Mouse (Mus musculus) stomach, embryonic 14.5 days (tissue): ENCODE measurements around the gene Taf5l. TPM values are rescaled to one million over a fixed set of nuclear protein-coding genes. Genes with fewer than 3 reads are reported as not detected.

Experiments used
- ATAC-seq: fragments of 200-750 bp; cut with Nextera tagmentation; 2 replicates; pipeline ENCODE4 v1.8.0; 2017; ENCODE audit warnings: low read depth, moderate TSS enrichment; ENCODE audit not compliant: insufficient number of reproducible peaks, insufficient read depth, low FRiP score
- H3K27ac ChIP-seq: fragments of 300-500 bp; sonication (generic); 2 replicates; pipeline ENCODE4 v1.5.1; 2014; ENCODE audit warnings: mild to moderate bottlenecking, low read length, moderate library complexity, mixed read lengths
- H3K27me3 ChIP-seq: fragments of 300-500 bp; sonication (generic); 2 replicates; pipeline ENCODE4 v1.6.1; 2014; ENCODE audit warnings: low read length, control low read depth, mixed read lengths; ENCODE audit not compliant: control insufficient read depth, insufficient read depth
- H3K36me3 ChIP-seq: fragments of 300-500 bp; sonication (generic); 2 replicates; pipeline ENCODE4 v1.6.1; 2014; ENCODE audit warnings: mild to moderate bottlenecking, control low read depth, low read length, moderate library complexity, mixed read lengths; ENCODE audit not compliant: control insufficient read depth, insufficient read depth
- H3K4me1 ChIP-seq: fragments of 300-500 bp; sonication (generic); 2 replicates; pipeline ENCODE4 v1.6.1; 2014; ENCODE audit warnings: low read length, control low read depth, mixed read lengths; ENCODE audit not compliant: control insufficient read depth, insufficient read depth
- H3K4me2 ChIP-seq: fragments of 300-500 bp; sonication (generic); replicated peaks from 2 replicates; pipeline ENCODE4 v1.6.1; 2014; ENCODE audit warnings: low read depth, low read length, control low read depth
- H3K4me3 ChIP-seq: fragments of 300-500 bp; sonication (generic); 2 replicates; pipeline ENCODE4 v1.5.1; 2014; ENCODE audit warnings: low read depth, low read length, control low read depth
- H3K9ac ChIP-seq: fragments of 300-500 bp; sonication (generic); replicated peaks from 2 replicates; pipeline ENCODE4 v1.6.1; 2014; ENCODE audit warnings: low read depth, mild to moderate bottlenecking, control low read depth, low read length, moderate library complexity, mixed read lengths
- H3K9me3 ChIP-seq: fragments of 300-500 bp; sonication (generic); 2 replicates; pipeline ENCODE4 v1.6.1; 2016; ENCODE audit warnings: low read depth, low read length, control low read depth; ENCODE audit not compliant: control insufficient read depth
- WGBS: fragments of 180-500 bp; shearing (Covaris S2); extraction: QIAGEN DNeasy Blood & Tissue Kit; methylation state at CpG from one replicate; pipeline ENCODE4 v1.1.7; 2014; 5-methylcytosine and 5-hydroxymethylcytosine counted together
- polyA plus RNA-seq: library from polyadenylated mRNA; unstranded; fragments of >200 nt; fragmentation: Nextera tagmentation; extraction: Ambion mirVana; gene quantifications from 2 replicates; pipeline ENCODE4 v1.2.1, GENCODE M21; 2014

Gene Taf5l
- polyA plus RNA-seq, 1 experiment from 2014 or later, result 43.8 TPM

DNA sequence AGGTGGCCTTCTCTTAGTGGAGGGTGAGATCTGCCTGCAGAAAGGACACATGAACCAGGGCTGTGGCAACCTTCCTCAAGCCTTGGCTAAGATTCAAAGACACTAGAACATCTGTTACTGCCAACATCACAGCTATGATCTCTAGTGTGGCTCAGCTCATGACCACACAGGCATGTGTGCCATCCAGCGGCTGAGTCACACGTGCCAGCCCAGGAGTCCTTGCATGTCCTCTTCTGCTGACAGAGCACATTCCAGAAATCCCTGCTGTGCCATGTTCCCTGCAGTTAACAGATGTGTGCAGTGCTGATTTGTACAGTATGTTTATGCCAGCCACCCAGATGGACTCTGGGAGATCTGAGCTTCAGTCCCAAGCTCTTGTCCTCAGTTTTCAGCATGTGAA lies 21.6 kb downstream of the Taf5l start:
- H3K9me3 ChIP-seq, result no peaks in the 10 kb centered on the region
- no peak overlapping the region for H3K4me2 ChIP-seq
- peaks cover 38% of the 10 kb centered on the region for H3K36me3 ChIP-seq
- no peak for ATAC-seq
- H3K4me3 ChIP-seq, result no peak overlapping the region
- H3K27me3 ChIP-seq, result no peaks in the 10 kb centered on the region
- H3K27ac ChIP-seq, result no peak overlapping the region
- no peak overlapping the region for H3K9ac ChIP-seq
- 89% methylated on average over 2 of the region's 2 CpGs for WGBS
- H3K4me1 ChIP-seq, result no peaks in the 10 kb centered on the region

DNA sequence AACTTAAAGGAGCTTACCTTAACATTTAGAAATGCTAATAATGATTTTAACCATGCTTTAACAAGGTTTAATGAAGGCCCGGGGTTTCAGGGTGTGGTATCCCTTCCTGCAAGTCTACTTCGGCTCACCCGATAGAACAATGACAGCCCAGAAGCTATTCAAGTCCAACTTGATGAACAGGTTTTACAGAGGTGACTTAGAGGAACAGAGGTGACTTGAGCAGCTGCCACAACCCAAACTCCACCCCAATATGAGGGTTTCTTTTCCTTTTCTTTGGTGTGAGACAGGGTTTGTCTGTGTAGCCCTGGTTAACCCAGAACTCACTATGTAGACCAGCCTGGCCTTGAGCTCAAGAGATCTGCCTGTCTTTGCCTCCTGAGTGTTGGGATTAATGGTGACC lies 27.2 kb downstream of the Taf5l start:
- peak; percentile 82 for ATAC-seq
- peak overlapping the region; percentile 78 for H3K27ac ChIP-seq
- no peaks in the 10 kb centered on the region for H3K27me3 ChIP-seq
- peaks cover 6% of the 10 kb centered on the region; the same call in 1 of the 2 replicates for H3K4me1 ChIP-seq
- H3K4me3 ChIP-seq, result no peak overlapping the region
- WGBS, result 64% methylated on average over 3 of the region's 3 CpGs
- H3K9me3 ChIP-seq, result no peaks in the 10 kb centered on the region
- H3K9ac ChIP-seq, result no peak overlapping the region
- no peak overlapping the region for H3K4me2 ChIP-seq
- H3K36me3 ChIP-seq, result peaks cover 14% of the 10 kb centered on the region

DNA sequence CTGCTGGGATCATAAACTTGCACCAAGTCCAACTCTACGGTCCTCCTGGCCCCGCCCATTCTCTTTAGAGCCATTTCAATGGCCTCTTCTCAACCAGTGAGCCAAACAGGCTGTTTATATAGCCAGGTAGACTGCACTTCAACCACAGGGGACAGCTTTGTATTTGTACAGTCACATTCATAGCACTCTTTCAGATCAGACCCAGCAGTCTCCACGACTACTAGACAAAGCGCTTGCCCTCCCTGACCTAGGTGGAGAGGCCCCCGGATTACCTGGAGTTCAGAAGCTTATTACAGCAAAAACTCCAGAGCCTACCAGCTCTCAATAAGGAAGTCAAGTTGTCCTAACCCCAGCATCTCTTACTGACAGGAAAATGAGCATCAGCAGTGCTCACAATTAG lies 27.6 kb downstream of the Taf5l start:
- Histone ChIP-seq H3K36me3 (peaks cover 14% of the 10 kb centered on the region), H3K4me3 (no peak overlapping the region), H3K9me3 (no peaks in the 10 kb centered on the region), H3K4me2 (no peak overlapping the region), H3K4me1 (peaks cover 7% of the 10 kb centered on the region; the same call in 1 of the 2 replicates), H3K27ac (peak overlapping the region; percentile 78), H3K9ac (no peak overlapping the region), H3K27me3 (no peaks in the 10 kb centered on the region)
- peak; percentile 75 for ATAC-seq
- WGBS, result 69% methylated on average over 5 of the region's 5 CpGs

DNA sequence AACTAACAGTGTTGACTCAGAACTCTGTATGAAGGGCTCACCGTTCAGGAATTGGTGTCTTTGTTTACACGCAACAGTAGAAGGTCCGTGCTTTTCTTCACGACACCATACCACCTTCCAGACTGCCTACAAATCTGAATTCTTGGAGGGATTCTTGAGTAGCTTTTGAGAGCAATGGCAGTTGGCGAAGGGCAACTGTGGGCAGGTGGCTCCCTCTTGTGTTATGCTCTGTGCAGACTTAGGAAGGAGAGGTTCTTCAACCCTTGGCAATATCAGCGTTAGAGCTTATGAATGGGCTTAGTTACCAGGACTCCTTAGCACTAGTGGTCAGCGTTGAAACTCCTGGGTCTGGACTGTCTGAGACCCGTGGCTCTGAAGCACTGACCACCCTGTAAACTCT lies 28.6 kb downstream of the Taf5l start:
- ATAC-seq, result no peak
- peaks cover 7% of the 10 kb centered on the region; the same call in 1 of the 2 replicates for H3K4me1 ChIP-seq

DNA sequence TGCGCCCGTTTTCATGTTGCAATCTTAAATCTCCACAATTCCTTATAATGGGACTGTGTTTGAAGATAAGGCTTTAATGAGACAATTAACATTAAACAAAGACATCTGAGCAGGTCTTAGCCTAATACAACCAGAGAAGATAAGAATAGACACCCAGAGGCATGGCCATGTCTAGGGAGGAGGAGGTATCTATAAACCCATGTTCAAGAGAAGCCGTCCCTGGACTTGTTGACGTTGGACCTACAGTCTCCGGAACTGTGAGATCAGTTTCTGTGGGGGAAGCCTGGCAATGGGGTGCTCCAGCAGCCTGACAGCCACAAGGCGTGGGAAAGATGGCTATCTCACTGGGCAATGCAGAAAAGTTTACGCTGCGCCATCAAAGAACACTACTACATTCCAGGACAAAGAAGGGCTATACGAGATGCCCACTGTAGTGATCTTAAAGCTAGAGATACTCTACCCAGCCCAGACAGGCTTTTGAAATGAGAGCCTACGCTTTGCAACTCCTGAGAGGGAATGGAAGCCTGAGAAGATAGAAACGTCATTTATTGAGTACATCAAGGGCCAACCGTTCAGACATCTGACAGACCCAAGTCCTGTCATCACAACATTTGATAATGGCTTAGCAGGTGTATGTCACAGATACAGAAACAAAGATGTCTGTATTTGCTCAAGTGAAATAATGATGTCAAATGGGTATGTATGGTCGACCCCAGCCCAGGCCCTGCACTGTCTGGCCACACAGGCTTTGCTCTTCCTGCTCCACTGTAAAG lies 30.7 kb downstream of the Taf5l start:
- no peak for ATAC-seq
- 80% methylated on average over 13 of the region's 13 CpGs for WGBS
- peaks cover under 1% of the 10 kb centered on the region; the same call in 1 of the 2 replicates for H3K36me3 ChIP-seq
- H3K9ac ChIP-seq, result no peak overlapping the region
- peaks cover 7% of the 10 kb centered on the region; the same call in 1 of the 2 replicates for H3K4me1 ChIP-seq
- H3K9me3 ChIP-seq, result no peaks in the 10 kb centered on the region
- no peak overlapping the region for H3K4me2 ChIP-seq
- H3K27ac ChIP-seq, result no peak overlapping the region; the same call in 1 of the 2 replicates
- H3K27me3 ChIP-seq, result no peaks in the 10 kb centered on the region
- H3K4me3 ChIP-seq, result no peak overlapping the region

More for the DNA sequence above, 28.6 kb downstream of the Taf5l start:
- no peak overlapping the region for H3K4me3 ChIP-seq
- 0 out of 2 replicates have a peak overlapping the region, but pooled peaks have one; percentile 15 for H3K27ac ChIP-seq
- no peaks in the 10 kb centered on the region for H3K9me3 ChIP-seq
- H3K4me2 ChIP-seq, result no peak overlapping the region
- 78% methylated on average over 8 of the region's 8 CpGs for WGBS
- H3K9ac ChIP-seq, result no peak overlapping the region
- H3K27me3 ChIP-seq, result no peaks in the 10 kb centered on the region
- peaks cover 14% of the 10 kb centered on the region for H3K36me3 ChIP-seq

DNA sequence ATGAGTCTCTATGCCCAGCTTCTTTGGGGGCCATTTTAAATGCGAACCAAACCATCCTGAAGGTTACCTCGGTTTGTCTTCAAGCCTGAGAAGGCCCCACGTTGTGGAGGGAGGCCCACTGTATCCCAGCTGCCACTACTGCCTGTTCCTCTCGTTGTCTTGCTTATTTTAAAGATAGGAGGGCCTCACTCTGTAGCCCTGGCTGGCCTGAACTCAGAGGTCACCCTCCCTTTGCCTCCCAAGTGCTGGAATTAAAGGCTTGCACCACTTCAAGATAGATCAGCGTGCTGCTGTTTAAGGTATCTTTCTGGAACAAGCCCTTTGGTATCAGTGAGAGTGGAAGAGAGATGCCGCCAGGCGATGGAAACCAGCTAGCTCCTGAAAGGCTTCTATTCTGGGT lies 32.1 kb downstream of the Taf5l start:
- peaks cover 7% of the 10 kb centered on the region; the same call in 1 of the 2 replicates for H3K4me1 ChIP-seq
- H3K27me3 ChIP-seq, result no peaks in the 10 kb centered on the region
- H3K4me3 ChIP-seq, result no peak overlapping the region
- no peaks in the 10 kb centered on the region for H3K9me3 ChIP-seq
- no peak for ATAC-seq
- H3K9ac ChIP-seq, result no peak overlapping the region
- H3K27ac ChIP-seq, result peak overlapping the region; percentile 67; the same call in 1 of the 2 replicates
- H3K4me2 ChIP-seq, result no peak overlapping the region
- WGBS, result 51% methylated on average over 7 of the region's 7 CpGs
- H3K36me3 ChIP-seq, result no peaks in the 10 kb centered on the region; the same call in 1 of the 2 replicates

DNA sequence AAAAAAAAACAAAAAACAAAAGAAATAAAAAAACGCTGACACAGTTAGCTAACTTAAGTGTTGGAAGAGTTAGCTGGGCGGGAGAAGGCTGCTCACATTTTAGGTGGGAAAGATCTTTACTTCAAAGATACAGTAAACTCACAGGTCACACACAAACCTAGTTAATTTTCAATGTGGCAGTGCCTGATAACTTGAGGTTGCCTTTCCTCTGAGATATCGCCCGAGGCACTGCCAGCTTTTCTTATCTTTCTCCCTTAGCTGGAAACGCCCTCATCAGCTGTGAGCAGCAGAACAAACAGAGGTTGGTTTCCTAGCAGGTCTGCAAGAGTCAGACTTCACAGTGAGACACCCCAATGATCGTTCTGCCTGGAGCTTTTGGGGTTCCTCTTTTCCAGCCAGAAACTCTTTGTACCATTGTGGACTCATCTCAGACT lies 32.6 kb downstream of the Taf5l start:
- peaks cover 7% of the 10 kb centered on the region; the same call in 1 of the 2 replicates for H3K4me1 ChIP-seq
- ATAC-seq, result peak; percentile 56; the same call in 1 of the 2 replicates
- WGBS, result 53% methylated on average over 6 of the region's 6 CpGs
- H3K36me3 ChIP-seq, result no peaks in the 10 kb centered on the region
- H3K9me3 ChIP-seq, result no peaks in the 10 kb centered on the region
- H3K27ac ChIP-seq, result peak overlapping the region; percentile 67; the same call in 1 of the 2 replicates
- no peak overlapping the region for H3K9ac ChIP-seq
- no peak overlapping the region for H3K4me2 ChIP-seq
- H3K27me3 ChIP-seq, result no peaks in the 10 kb centered on the region
- no peak overlapping the region for H3K4me3 ChIP-seq

DNA sequence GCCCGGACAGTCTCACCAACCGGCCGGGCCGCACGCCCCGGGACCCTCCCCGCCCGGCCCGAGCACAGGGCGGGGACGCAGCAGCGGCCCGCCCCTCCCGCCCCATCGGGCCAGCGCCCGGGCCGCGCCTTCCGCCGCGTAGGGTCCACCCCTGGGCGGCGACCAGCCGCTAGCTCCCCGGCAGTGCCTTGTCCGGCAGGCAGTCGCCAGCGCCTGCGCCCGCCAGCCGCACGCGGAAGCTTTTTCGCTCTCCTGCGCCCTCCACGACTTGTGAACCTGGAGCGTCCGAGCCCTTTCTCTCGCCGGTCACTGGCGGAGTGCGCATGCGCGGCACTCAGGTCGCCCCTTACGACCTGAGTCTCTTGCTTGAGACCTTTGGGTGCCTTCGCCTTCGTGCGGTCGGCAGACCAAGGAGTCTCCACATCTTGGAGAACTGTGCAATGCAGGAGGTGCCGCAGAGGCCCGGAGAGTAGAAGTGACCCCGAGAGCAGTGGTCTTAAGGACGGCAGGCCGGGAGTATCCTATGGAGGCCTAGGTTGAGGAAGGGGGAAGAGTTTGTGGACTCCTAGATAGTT lies 38.3 kb downstream of the Taf5l start, which contains the start of gene Abcb10:
Gene Abcb10 (minus strand): TSS at position 297 of the 575 bp plus-strand sequence.
- no peaks in the 10 kb centered on the region for H3K36me3 ChIP-seq
- WGBS, result under 1% methylated on average over 53 of the region's 56 CpGs
- peak; percentile 92 for ATAC-seq

More for the DNA sequence above, 38.3 kb downstream of the Taf5l start, which contains the start of gene Abcb10:
- H3K9ac ChIP-seq, result peak within 1 kb of the TSS; percentile 83
- peak within 1 kb of the TSS; percentile 82 for H3K4me3 ChIP-seq
- peak within 1 kb of the TSS; percentile 96 for H3K4me2 ChIP-seq
- no peaks in the 10 kb centered on the region for H3K9me3 ChIP-seq
- H3K4me1 ChIP-seq, result peaks cover 20% of the 10 kb centered on the region
- H3K27ac ChIP-seq, result peak within 1 kb of the TSS; percentile 91
- no peaks in the 10 kb centered on the region for H3K27me3 ChIP-seq
